Mouse (Mus musculus): ENCODE measurements around the gene Shmt1. TPM values are rescaled to one million over a fixed set of nuclear protein-coding genes. Genes with fewer than 3 reads are reported as not detected.
"Not testable (repeated sequence)": the region's sequence is repeated elsewhere in the genome, so short reads cannot be mapped to it uniquely, and the experiment has no call there.

The Shmt1 gene
- polyA plus RNA-seq (2015; fragmentation: Nextera tagmentation; extraction: Ambion mirVana) = 50.1 and 54.2 TPM in 2 replicates

- not testable (repeated sequence) for DNase-seq; H3K27ac ChIP-seq; H3K27me3 ChIP-seq; H3K36me3 ChIP-seq; H3K9me3 ChIP-seq (replicated peaks)
- Histone ChIP-seq H3K4me2 (peak within 1 kb of the TSS; percentile 75), H3K9ac (peak within 1 kb of the TSS; percentile 51), H3K4me3 (replicated peaks) (peak within 1 kb of the TSS; percentile 57), H3K4me1 (replicated peaks) (peaks cover 45% of the 10 kb centered on the region)
- ATAC-seq (ENCODE audit: low read depth) = 0 out of 2 replicates have a peak, but pooled peaks have one; percentile 1
- WGBS (ENCODE audit: insufficient replicate concordance) = 24% methylated on average over 6 of the region's 6 CpGs
Observed at GRCm38 (mm10) chr11:60811618-60812017, at the start of gene Shmt1. TSS of gene Shmt1 (minus strand) at chr11:60811718.

GRCm38 (mm10) chr11:60856587-60856986, 45.1 kb upstream of the Shmt1 start:
- no peak overlapping the region for H3K27ac ChIP-seq
- 73% methylated on average over 3 of the region's 3 CpGs for WGBS (ENCODE audit: insufficient replicate concordance)
- no peak overlapping the region for H3K4me3 ChIP-seq (replicated peaks)

GRCm38 (mm10) chr11:60845415-60845814, 33.9 kb upstream of the Shmt1 start:
- WGBS (ENCODE audit: insufficient replicate concordance) = 79% methylated on average over 5 of the region's 5 CpGs
- Histone ChIP-seq H3K4me1 (replicated peaks) (no peaks in the 10 kb centered on the region), H3K4me2 (no peak overlapping the region), H3K4me3 (replicated peaks) (no peak overlapping the region), H3K27me3 (no peaks in the 10 kb centered on the region), H3K9me3 (replicated peaks) (no peaks in the 10 kb centered on the region), H3K36me3 (peaks cover 58% of the 10 kb centered on the region), H3K27ac (no peak overlapping the region), H3K9ac (no peak overlapping the region)
- DNase-seq = no peak
- no peak for ATAC-seq (ENCODE audit: low read depth)

More at GRCm38 (mm10) chr11:60856587-60856986, 45.1 kb upstream of the Shmt1 start:
- Histone ChIP-seq H3K9ac (no peak overlapping the region), H3K36me3 (peaks cover 92% of the 10 kb centered on the region), H3K4me2 (no peak overlapping the region), H3K9me3 (replicated peaks) (no peaks in the 10 kb centered on the region), H3K27me3 (no peaks in the 10 kb centered on the region), H3K4me1 (replicated peaks) (no peaks in the 10 kb centered on the region)
- ATAC-seq (ENCODE audit: low read depth) = no peak
- no peak for DNase-seq

- peaks cover 4% of the 10 kb centered on the region for H3K4me1 ChIP-seq (replicated peaks)
- no peak for DNase-seq
- H3K9me3 ChIP-seq (replicated peaks) = no peaks in the 10 kb centered on the region
- ATAC-seq (ENCODE audit: low read depth) = no peak
- H3K4me3 ChIP-seq (replicated peaks) = no peak overlapping the region
- 75% methylated on average over 5 of the region's 5 CpGs for WGBS (ENCODE audit: insufficient replicate concordance)
- H3K4me2 ChIP-seq = no peak overlapping the region
- peaks cover 44% of the 10 kb centered on the region for H3K36me3 ChIP-seq
- no peak overlapping the region for H3K27ac ChIP-seq
- H3K27me3 ChIP-seq = no peaks in the 10 kb centered on the region
- H3K9ac ChIP-seq = no peak overlapping the region
Observed at GRCm38 (mm10) chr11:60843412-60843811, 31.9 kb upstream of the Shmt1 start.

GRCm38 (mm10) chr11:60841467-60842200, 30.1 kb upstream of the Shmt1 start:
- H3K27ac ChIP-seq = no peak overlapping the region
- no peaks in the 10 kb centered on the region for H3K27me3 ChIP-seq
- H3K4me1 ChIP-seq (replicated peaks) = peaks cover 13% of the 10 kb centered on the region
- H3K36me3 ChIP-seq = peaks cover 34% of the 10 kb centered on the region
- 68% methylated on average over 12 of the region's 12 CpGs for WGBS (ENCODE audit: insufficient replicate concordance)
- H3K9me3 ChIP-seq (replicated peaks) = no peaks in the 10 kb centered on the region
- no peak overlapping the region for H3K4me2 ChIP-seq
- DNase-seq (no peak), ATAC-seq (ENCODE audit: low read depth) (no peak)
- H3K4me3 ChIP-seq (replicated peaks) = no peak overlapping the region
- no peak overlapping the region for H3K9ac ChIP-seq

GRCm38 (mm10) chr11:60837644-60838406, 26.3 kb upstream of the Shmt1 start:
- Histone ChIP-seq H3K27me3 (no peaks in the 10 kb centered on the region), H3K4me1 (replicated peaks) (peaks cover 35% of the 10 kb centered on the region), H3K27ac (peak overlapping the region; percentile 15; the same call in 1 of the 2 replicates), H3K9me3 (replicated peaks) (no peaks in the 10 kb centered on the region), H3K9ac (no peak overlapping the region), H3K4me2 (0 out of 2 replicates have a peak overlapping the region, but pooled peaks have one; percentile 2), H3K36me3 (peaks cover 5% of the 10 kb centered on the region; the same call in 1 of the 2 replicates), H3K4me3 (replicated peaks) (no peak overlapping the region)
- WGBS (ENCODE audit: insufficient replicate concordance) = 49% methylated on average over 10 of the region's 10 CpGs
- DNase-seq (no peak), ATAC-seq (ENCODE audit: low read depth) (0 out of 2 replicates have a peak, but pooled peaks have one; percentile 55)

GRCm38 (mm10) chr11:60836897-60837296, 25.4 kb upstream of the Shmt1 start:
- Histone ChIP-seq H3K4me3 (replicated peaks) (no peak overlapping the region), H3K4me1 (replicated peaks) (peaks cover 40% of the 10 kb centered on the region), H3K36me3 (peaks cover 5% of the 10 kb centered on the region; the same call in 1 of the 2 replicates), H3K4me2 (no peak overlapping the region), H3K27ac (no peak overlapping the region), H3K9me3 (replicated peaks) (no peaks in the 10 kb centered on the region), H3K27me3 (no peaks in the 10 kb centered on the region), H3K9ac (no peak overlapping the region)
- no peak for DNase-seq
- no peak for ATAC-seq (ENCODE audit: low read depth)
- 85% methylated on average over 6 of the region's 6 CpGs for WGBS (ENCODE audit: insufficient replicate concordance)

- WGBS (ENCODE audit: insufficient replicate concordance) = under 1% methylated on average over 34 of the region's 34 CpGs
- H3K27me3 ChIP-seq = no peaks in the 10 kb centered on the region
Observed at GRCm38 (mm10) chr11:60830433-60831052, 19.0 kb upstream of the Shmt1 start, which contains the start of gene Dhrs7b. TSS of gene Dhrs7b (plus strand) at chr11:60830631.

GRCm38 (mm10) chr11:60828903-60829302, 17.4 kb upstream of the Shmt1 start:
- Histone ChIP-seq H3K27ac (no peak overlapping the region), H3K4me2 (no peak overlapping the region), H3K4me1 (replicated peaks) (peaks cover 24% of the 10 kb centered on the region), H3K4me3 (replicated peaks) (no peak overlapping the region), H3K36me3 (no peaks in the 10 kb centered on the region), H3K9ac (no peak overlapping the region), H3K9me3 (replicated peaks) (no peaks in the 10 kb centered on the region), H3K27me3 (no peaks in the 10 kb centered on the region)
- ATAC-seq (ENCODE audit: low read depth) (no peak), DNase-seq (no peak)
- 17% methylated on average over 2 of the region's 2 CpGs for WGBS (ENCODE audit: insufficient replicate concordance)

More at GRCm38 (mm10) chr11:60830433-60831052, 19.0 kb upstream of the Shmt1 start, which contains the start of gene Dhrs7b:
- peak; percentile 83 for DNase-seq
- peak within 1 kb of the TSS; percentile 79 for H3K27ac ChIP-seq
- H3K4me3 ChIP-seq (replicated peaks) = peak within 1 kb of the TSS; percentile 77
- no peaks in the 10 kb centered on the region; the same call in 1 of the 2 replicates for H3K36me3 ChIP-seq
- H3K9me3 ChIP-seq (replicated peaks) = no peaks in the 10 kb centered on the region
- peak; percentile 96 for ATAC-seq (ENCODE audit: low read depth)
- H3K4me1 ChIP-seq (replicated peaks) = peaks cover 36% of the 10 kb centered on the region
- H3K9ac ChIP-seq = peak within 1 kb of the TSS; percentile 82
- peak within 1 kb of the TSS; percentile 75 for H3K4me2 ChIP-seq

GRCm38 (mm10) chr11:60827241-60827945, 15.9 kb upstream of the Shmt1 start:
- Histone ChIP-seq H3K9ac (no peak overlapping the region), H3K4me3 (replicated peaks) (no peak overlapping the region), H3K27me3 (no peaks in the 10 kb centered on the region), H3K4me1 (replicated peaks) (peaks cover 24% of the 10 kb centered on the region), H3K9me3 (replicated peaks) (no peaks in the 10 kb centered on the region), H3K4me2 (no peak overlapping the region), H3K27ac (no peak overlapping the region), H3K36me3 (no peaks in the 10 kb centered on the region)
- DNase-seq (no peak), ATAC-seq (ENCODE audit: low read depth) (no peak)
- WGBS (ENCODE audit: insufficient replicate concordance) = 57% methylated on average over 4 of the region's 4 CpGs
